Mouse (Mus musculus) brain, embryonic 14.5 days (tissue): Measurements from ENCODE around the gene Lrsam1.

ENCODE experiments used
- CTCF ChIP-seq: fragments of 200-500 bp; IDR thresholded peaks from 2 replicates; pipeline ENCODE4 v1.5.1; 2012; ENCODE audit warnings: inconsistent platforms, mild to moderate bottlenecking, moderate library complexity, borderline replicate concordance; ENCODE audit not compliant: insufficient read depth, insufficient read length; ENCODE audit errors: extremely low read depth
- POLR2A ChIP-seq: fragments of 200-500 bp; IDR thresholded peaks from 2 replicates; pipeline ENCODE4 v1.6.1; 2012; ENCODE audit warnings: mild to moderate bottlenecking, inconsistent platforms, borderline replicate concordance; ENCODE audit not compliant: poor library complexity, insufficient read depth, insufficient read length, severe bottlenecking; ENCODE audit errors: extremely low read depth

DNA sequence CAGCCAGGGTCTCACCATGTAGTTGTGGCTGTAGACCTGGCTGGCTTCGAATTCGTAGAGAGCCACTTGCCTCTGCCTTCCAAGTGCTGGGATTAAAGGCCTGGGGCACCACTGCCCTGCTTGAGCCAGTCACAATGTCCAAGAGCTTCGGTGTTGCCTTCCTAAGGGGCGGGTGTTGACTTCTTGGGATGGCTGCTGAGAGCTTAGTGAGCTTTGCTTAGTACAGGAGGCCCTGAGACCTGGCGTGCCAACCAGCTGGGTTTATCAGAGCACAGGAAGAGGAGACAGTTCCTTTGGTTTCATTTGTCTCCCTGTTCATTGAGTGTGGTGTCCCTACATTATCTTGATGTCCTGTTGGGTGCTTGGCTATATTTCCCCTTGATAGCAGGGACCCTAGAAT, 84.1 kb downstream of the Lrsam1 start:
- TF ChIP-seq POLR2A = no peak
- TF ChIP-seq CTCF = no peak
